Mouse (Mus musculus): Measurements from ENCODE around the gene Gm7168. TPM values are rescaled to one million over a fixed set of nuclear protein-coding genes. Genes with fewer than 3 reads are reported as not detected.

The Gm7168 gene
- not detected for polyA plus RNA-seq (2014; fragmentation: Illumina TruSeq; extraction: RNeasy Lipid Tissue Mini Kit (QIAGEN cat#74804); ENCODE audit: low read depth, low replicate concordance)

DNA sequence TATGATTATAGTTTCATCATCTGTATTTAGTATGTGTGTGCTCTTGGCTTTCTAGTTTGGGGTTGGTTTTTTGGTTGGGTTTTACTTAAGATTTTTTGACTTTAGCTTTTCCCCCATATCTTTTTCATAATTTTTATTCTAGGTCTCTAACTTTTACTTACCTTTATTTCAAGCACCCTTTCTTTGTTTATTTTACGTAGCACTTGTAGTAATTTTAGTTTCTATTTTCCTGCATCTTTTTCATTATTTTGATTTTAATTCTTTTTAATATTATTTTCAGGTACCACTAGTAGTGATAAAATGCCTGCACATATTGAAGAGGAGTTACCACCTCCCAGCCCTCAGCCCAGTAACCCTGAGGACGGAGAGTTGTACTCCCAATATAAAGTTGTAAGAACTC lies at the start of gene Gm7168:
Gm7168 (plus strand) TSS at position 301 of the 400 bp plus-strand sequence.

Other genes with a start within 250 kb of the Gm7168 start
- 76.1 TPM for gene Afdn, start 187.8 kb upstream of the Gm7168 start, polyA plus RNA-seq (2014; fragmentation: Illumina TruSeq; extraction: RNeasy Lipid Tissue Mini Kit (QIAGEN cat#74804); ENCODE audit: low read depth, low replicate concordance)
- 3.7 TPM for gene Tcte2, start 186.5 kb upstream of the Gm7168 start, polyA plus RNA-seq (2014; fragmentation: Illumina TruSeq; extraction: RNeasy Lipid Tissue Mini Kit (QIAGEN cat#74804); ENCODE audit: low read depth, low replicate concordance)
- not detected for gene Gm7356, start 55.3 kb downstream of the Gm7168 start, polyA plus RNA-seq (2014; fragmentation: Illumina TruSeq; extraction: RNeasy Lipid Tissue Mini Kit (QIAGEN cat#74804); ENCODE audit: low read depth, low replicate concordance)
- not detected for gene Gm7358, start 111.2 kb downstream of the Gm7168 start, polyA plus RNA-seq (2014; fragmentation: Illumina TruSeq; extraction: RNeasy Lipid Tissue Mini Kit (QIAGEN cat#74804); ENCODE audit: low read depth, low replicate concordance)